Mouse (Mus musculus): ENCODE measurements at regions not wholly inside any gene's neighbourhood (a gene's known extent, or its start where the extent isn't known, plus 50 kb on each side); places are given as distances from the start of the nearest gene placed in this dataset.

DNA sequence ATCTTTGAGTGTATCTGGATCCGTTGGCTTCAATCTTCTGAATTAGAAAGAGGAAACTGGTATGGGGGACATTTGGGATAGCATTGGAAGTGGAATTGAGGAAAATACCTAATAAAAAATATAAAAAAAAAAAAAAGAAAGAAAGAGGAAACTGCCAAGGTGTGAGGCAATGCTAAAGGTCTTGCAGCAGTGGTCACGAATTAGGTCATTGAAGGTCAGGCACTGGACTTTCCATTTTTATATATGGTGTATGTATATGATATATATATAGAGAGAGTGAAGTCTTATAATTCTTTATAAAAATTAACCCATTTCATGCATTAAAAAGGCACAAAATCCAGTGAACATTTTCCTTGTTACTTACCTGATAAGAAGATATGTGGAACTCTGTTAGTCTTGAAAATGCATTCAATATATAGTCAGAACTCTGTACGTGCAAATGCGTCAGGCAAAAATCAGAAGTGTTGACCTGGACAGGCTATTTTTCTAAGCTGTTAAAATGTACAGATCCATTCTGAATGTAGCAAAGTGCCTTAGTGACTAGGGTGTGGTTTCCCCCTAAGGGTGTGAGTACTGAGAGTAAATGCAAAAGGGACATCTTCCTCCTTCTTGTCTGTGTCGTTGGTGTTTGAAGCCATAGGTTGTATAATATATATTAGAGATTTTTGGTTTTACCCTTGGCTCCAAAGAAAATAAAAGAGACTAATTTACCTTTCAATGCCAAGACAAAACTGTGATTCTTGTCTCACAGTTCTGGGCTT is 181.0 kb downstream of the Ube2e3 start:
- TF ChIP-seq EP300 (IDR thresholded peaks at IDR 0.05; ENCODE audit: insufficient read depth, low read depth, low read length) (no peak), CTCF (IDR thresholded peaks at IDR 0.05) (no peak), POLR2A (IDR thresholded peaks at IDR 0.05; ENCODE audit: insufficient read depth, low read depth, low read length) (no peak)

All from heart, adult 2 months (tissue).